Mouse (Mus musculus) lung, adult 18-20 months (tissue): ENCODE results near the gene Acpp.

Experiments used
- DNase-seq, 2 experiments: peaks; one replicate each; pipeline ENCODE4 v3.0.0; 2022; ENCODE audit warnings: mixed read lengths in 2 of 2

The Acpp gene

DNA sequence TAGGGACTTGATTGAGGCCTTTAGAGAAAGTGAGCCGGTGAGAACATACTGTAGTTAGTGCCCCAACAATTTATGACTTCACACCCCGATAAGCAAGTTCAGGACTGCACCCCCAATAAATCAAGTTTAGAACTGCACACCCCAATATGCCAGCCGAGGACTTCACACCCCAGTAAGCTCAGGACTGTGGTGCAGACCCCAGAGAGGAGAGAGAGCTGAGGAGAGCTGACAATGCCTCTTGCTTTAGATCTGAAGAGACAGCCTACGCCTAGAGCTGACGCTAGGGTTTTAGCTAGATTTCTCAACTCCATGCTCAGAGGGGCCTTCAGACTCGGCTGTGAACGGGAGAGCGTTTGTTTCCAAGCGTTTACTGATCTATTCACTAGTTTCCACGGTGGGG is 32.7 kb downstream of the Acpp start:
- DNase-seq = no peak

DNA sequence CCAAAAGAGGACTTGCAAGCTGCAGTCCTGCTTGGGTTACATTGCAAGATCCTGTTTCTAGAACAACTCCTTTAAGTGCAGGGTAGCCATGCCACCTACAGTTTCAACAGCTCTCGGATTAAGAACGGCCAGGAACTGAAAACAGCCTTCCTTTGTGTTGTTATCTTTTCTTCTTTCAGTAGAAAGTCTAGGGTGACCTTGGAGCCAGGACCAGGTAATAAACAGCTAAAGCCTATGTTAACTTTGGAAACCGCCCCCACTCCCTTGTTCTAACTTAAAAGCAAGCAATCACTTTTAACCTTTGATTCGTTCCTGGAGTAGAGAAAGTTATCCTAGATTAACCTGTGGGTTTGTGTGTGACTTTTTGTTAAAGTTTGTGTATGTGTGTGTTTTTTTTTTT is 33.2 kb downstream of the Acpp start:
- no peak for DNase-seq

DNA sequence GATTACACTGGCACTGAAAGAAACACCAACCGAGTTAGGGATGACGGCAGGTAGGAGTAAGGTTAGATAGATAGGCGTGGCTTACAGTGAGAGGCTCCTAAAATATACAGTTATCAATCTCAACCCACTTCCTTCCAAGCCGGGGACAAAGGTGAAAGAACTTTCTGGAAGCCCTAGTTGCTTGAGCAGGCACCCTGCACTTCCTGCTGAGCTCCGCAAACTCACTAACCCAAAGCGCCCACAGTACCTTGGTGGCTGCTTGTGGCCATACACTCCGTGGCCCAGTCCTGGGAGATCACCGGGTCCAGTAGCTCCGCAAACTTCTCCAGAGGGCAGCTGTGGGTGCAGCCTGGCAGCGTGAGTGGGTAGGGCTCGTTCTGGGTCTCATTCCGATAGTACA is 37.0 kb downstream of the Acpp start:
- DNase-seq = no peak

DNA sequence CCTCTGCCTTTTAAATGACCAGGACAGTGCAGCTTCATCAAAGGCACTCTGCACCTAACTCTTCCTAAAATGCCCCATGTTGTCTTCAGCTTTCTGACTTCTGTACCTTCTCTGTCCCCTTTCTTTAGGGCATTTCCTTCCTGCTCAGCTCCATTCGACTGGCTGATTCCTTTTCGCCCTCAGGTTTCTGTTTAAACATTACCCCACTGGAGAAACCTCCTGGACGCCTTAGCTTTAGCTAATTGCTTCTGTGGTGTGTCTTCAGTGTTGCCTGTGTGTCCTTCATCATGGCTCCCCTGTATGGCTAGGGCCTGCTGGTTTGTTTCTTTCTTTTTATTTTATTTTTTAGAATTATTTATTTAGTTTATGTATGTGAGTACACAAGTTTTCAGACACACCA is 40.5 kb downstream of the Acpp start:
- DNase-seq = no peak

DNA sequence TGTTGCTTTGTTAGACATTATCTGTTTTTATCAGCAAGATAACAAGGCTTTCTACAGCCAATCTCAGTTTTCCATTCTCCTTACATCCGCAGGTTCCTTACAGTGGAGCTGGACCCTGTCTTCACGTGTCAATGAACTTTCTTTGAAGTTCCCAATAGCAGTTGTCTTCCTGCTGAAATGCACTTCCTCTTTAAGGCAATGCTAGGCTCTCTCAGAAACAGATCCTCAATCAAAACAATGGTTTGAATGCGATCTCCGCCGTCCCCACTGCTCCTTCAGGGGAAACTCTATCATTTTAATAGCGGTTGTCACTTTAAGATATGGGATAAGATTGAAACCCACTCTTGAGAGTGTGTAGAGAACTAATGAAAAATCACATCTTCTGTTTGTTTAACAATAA is 52.6 kb downstream of the Acpp start:
- DNase-seq = no peak

DNA sequence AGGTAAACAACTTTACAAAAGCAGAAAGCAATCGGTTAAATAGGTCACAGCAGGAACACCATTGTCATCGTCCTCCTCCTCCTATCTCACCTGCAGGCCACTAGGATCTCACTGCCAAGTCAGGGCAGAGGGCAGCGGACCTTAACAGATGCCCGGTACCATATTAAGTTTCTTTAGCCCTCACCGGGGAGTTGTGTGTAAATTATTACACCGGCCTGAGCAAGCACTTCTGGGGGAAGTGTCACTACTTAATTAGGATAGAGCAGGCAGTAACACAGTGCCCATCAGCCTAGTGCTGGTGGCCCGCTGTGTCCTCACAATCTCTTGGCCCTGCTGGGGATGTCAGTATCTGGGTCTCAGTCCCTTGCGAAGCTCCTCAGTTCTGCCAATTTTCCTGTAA is 55.0 kb downstream of the Acpp start:
- no peak for DNase-seq

DNA sequence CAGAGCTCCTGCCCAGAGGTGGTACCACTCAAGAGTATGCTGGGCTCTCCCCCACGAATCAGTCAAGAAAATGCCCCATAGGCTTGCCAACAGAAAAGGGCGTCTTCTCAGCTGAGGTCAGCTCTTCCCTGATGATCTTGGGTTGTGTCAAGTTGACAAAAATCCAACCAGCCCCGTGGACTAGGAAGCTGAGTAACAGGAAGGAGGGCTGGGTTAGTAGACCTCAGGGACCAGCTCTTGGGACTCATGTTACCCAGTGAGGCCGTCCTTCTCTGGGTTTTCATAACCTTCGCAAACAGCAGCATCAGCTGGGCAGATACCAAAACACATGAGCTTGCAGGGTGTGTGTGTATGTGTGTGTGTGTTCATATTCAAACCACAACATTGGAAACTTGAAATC is 55.8 kb downstream of the Acpp start:
- DNase-seq = no peak

DNA sequence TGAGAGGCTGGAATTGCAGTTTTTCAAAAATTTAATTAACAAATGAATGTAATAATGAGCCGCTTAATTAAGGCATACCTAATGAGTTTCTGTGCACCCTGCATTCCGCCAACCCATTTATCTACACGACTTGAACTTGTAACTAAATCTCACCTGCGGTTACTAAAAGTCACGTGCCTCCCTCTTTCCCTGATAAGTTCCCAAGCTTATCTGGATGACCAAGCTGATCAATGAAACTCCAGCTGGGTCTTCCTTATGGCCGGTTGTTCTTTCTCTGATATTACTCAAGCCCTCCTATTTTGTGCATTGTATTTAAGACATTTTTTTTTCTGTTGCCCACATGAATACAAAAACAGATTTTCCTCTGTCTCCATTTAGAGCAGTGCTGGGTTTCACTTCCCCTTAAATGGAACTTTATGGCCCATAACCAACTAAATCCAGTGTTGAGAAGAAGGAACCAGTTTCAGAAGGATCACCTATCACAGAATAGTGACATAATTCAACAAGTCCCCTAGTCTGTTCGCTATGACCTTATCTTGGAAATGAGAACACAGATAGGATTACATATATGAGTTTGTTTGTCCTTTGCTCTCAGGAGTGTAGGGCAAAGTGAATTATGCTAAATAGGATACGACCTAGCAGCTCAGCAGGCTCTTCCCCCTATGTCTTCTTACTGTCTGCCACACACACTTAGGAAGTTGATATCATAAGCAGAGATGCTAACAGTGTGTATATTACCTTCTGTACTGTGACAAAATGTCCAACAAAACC is 56.6 kb downstream of the Acpp start:
- no peak for DNase-seq

DNA sequence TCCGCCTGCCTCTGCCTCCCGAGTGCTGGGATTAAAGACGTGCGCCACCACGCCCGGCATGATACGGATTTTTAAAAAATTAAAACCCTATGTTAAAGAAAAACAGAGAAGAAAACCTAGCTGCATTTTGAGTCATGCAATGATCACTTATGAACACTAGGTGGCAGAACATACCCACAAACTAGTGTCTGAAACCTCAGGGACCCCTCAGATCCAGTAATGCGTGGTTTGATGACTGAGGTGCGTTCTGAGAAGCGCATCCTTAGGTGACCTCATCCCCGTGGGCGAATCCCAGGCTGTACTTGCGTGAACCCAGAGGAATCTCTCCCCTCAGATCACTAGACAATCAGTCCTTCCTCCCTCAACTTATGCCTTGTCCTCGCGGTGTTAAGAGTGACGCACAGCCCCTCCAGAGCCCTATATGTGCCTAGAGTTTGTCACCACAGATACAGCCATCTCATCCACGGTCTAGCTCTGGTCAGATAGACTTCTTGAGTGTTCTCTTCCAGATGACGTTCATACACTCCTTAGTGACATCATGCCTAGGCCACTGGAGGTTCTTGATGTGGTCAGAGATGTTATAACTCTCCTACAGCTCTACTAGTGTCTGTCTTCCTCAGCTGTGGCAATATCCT is 59.9 kb downstream of the Acpp start:
- no peak for DNase-seq

DNA sequence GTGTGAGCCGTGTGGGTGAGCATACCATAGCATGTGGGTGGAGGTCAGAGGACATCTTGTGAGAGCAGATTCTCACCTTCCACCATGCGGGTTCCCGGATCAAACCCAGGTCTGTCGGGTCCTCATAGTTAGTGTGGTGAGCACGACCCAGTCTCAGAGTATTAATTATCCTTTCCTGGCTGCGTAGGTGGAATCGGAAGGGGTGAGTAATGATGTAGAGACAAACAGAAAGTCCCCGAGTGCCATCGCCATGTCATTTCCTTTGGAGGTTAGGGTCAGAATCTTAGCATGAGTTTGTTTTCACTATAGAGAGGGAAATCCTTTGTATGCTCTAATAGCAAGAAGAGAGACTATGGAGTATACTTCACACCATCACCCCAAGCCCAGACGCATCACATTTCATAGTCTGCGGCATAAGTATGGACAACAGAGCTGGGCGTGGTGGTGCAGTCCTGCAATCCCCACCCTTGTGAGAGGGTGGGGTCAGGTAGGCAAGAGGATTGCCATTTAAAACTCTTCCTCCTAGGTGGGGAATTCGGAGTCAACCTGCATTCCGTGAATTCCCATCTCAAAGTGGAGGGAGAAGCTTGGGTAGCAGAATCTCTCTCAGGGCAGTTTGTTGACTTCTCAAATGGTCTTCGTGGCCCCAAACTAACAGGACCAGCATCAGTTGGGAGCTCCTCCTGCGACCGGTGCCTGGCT is 62.3 kb downstream of the Acpp start:
- DNase-seq = no peak

DNA sequence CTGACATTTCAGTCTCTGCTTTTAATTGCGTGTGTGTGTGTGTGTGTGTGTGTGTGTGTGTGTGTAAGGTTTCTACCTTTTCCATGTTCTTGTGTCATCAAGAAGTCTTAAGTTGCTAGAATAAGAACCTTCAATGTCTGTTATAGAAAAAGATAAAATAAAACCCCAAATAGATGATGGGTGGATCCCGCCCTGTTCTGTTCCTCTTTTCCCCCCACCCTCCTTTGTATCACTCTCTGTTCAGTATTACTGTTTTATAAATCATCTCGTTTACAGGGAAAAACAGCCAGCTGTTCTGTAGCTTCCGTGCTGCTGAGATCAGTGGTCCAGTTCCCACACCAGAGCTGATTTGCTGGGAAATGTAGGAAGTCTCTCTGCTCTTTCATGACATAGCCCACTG is 65.5 kb downstream of the Acpp start:
- no peak for DNase-seq

DNA sequence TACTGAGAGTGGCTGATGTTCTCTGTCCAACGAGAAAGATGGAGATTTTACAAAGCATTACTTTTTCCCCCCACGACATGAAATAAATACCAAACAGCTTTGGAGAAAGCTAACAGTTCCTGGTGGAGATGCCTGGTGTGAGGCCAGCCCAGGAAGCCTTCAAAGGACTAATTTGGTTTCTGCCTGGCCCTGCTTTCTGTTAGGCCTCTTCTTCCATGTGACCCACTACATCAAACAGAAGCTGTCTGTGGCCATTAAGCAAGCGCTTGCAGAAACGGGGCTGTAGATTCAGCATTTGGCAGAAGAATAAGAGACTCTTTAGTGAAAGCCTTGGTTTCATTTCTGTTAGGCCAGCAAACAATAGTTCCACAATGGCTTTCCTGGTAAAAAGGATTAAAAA is 65.9 kb downstream of the Acpp start:
- DNase-seq = no peak

DNA sequence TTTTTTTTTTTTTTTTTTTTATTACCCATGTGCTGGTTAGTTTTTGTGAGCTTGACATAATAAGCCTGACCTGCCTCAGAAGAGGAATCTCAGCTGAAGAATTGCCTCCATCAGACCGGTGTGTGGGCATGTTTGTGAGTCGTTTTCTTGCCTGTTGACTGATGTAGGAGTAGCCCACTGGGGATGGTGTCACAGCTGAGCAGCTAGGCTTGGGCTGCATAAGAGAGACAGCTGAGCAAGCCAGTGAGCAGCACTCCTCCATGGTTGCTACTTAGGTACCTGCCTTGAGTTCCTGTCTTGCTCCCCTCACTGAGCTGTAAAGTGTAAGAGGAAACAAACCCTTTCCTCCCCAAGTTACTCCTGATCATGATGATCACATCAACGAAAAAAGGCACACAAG is 67.6 kb downstream of the Acpp start:
- DNase-seq = no peak

DNA sequence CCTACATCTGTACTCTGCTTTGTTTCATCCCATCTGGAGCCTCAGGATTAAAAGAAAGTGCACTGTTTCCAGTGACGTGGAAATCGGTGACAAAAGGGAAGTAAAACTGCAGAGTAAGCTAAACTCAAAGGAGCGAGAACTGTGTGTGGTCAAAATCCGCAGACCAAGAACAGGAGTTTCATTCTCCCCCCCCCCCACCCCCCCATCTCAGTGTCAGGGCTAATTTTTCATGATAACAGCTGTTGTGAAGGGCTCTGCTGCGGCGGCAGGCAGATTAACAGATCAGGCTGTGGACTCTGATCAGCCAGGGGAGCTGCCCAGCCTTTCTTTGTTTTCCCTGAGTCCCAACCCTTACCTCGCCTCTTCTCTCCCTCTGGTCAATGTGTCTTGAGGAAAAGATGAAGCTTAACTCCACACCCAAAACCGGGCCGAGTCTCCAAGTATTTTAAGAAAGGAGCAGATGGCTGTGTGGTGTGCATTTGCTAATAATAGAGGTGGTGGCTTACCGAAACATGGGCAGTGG is 68.1 kb downstream of the Acpp start:
- no peak for DNase-seq

DNA sequence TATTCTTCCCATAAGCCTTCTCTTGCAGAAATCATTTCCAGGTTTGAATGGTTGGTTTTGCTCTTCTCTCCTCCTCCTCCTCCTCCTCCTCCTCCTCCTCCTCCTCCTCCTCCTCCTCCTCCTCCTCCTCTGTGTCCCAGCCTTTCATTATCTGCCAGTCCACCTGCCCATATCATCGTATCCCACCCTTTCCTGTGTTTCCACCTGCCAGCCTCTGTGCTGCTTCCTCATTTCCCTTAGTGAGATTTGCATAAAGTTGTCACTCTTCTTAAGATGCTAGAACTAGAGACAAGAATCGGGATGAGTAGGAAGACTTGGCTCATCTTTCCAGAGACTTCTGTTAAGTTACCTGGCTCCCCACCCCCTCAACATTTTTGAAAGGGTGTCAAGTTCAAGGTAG is 73.0 kb downstream of the Acpp start:
- DNase-seq = no peak

DNA sequence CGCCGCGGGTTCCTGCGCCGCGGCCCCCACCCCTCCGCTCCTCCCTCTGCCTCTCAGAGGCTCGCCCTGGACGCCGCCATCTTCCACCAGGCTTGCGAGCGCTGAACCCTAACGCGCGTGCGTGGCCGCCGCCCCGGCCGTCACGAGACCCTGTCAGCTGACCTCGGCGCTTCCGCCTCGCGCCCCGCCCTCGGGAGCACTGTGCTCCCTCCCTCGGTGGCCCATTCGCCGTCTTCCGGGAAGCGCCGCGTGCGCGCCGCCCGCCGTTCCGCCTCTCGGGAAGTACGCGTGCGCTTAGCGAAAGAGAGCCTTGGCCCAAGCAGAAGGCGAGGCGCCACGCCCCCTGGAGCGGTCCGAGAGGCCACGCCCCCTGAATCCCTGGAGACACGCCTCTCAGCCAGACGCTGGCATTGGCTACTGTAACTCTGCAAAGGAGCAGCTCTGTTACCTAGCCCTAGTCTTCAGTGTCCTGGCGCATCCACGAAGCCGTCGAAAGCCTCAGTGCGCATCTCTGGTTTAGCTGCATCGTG is 74.7 kb downstream of the Acpp start, which contains the start of gene Dnajc13:
TSS of gene Dnajc13 (minus strand) at position 108 of the 530 bp plus-strand sequence.
- peak; percentile 99 for DNase-seq

DNA sequence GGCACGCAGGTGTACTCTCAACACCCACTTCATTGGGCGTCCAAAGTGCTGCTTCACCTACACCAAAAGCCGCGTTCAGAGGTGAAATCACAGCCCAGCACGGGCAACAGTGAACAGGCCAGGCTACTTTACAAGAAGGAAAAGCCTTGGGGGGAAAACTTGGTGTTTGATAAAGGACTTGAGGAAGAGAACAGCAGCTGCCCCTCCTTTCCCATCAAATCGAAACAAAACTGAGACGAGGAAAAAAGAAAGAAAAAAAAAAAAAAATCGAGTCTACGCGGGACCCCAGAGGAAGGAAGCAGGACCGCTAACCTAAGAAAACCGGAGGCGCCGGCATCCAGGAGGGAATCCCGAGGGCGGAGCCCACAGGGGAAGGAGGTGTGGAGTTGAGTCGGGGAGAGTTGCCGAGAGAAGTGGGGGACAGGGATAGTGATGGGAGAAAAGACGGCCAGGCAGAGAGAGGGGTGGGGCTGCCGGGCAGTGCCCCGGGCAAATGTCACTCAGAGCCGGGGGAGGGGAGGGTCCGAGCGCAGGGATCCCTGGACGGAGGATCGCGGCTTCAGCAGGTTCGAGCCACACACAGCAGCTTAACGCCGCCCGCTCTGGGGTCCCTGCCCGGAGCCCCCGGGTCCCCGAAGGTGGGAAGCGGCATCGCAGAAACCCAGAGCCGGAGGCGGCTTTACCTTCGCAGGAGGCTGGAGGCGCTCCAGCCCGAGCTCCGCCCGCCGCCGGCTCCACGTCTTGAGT is 75.4 kb downstream of the Acpp start:
- peak; percentile 41 to 48 for DNase-seq

DNA sequence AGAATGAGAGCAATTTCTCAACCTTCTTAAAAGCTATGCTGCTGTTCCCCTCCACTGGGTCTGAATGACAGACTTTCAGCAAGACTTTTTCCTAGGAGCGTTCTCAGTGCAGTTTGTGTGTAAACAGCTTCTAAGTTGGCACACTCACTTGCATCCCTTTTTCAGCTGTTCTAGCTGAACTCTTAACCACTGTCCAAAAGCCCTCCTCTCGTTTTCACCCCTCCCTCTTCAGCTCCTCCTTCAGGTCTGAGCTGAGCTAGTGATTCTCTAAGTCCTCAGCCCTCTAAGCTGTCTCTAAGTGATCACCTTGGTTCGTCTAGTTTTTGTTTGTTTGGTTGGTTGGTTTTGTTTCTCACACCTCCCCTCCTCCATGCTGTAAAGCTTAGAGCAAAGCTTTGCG is 77.2 kb downstream of the Acpp start:
- no peak for DNase-seq

DNA sequence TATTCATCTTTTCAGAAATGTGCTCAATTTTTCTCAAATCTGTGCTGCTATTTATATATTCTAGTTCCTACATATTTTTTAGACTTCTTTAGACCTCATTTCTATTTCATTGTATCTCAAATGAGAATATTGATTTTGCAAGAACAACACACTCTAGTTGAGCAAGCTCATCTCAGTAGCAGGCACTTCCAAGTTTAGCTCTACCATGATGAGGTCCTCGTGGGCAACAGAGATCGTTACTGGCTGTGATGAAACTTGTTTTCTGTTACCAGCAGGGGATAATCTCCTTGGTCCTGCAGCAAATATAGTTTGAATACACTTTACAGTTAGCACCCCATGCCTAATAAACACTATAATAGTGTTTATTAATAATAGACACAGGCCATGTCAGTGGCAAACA is 81.5 kb downstream of the Acpp start:
- DNase-seq = no peak

DNA sequence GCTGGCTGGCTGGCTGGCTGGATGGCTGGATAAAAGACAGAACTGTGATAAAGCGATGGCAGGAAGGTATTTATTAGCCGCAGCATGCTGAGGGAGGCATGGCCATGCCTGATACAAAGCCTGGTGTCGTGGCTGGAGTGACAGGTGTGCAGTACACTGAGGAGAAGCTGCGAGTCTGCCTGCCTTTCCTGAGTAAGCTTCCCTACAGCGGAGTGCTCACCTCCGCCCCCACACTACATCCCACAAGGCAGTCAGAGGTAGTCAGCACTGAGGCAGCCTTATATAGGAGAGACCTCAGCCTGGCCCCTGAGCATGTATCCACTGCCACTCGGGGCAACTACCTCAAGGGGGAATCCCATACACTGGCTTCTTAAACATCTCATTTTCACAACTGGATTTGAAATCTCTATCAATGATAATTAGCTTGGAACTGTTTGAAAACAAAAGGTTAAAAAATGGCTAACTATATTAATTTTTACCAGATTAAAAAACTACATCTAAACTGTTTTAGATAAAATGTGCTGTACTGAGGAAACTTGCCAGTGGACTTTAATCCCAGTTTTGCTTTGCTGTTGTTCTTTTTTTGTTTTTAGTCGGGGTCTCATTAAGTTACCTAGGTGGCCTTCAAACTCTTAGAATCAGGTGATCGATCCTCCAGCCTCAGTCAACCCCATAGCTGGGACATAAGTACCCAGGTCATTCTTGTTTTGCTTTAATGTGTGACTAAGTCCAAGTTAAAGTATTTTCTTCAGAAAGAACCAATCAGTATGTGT is 83.0 kb downstream of the Acpp start:
- no peak for DNase-seq

DNA sequence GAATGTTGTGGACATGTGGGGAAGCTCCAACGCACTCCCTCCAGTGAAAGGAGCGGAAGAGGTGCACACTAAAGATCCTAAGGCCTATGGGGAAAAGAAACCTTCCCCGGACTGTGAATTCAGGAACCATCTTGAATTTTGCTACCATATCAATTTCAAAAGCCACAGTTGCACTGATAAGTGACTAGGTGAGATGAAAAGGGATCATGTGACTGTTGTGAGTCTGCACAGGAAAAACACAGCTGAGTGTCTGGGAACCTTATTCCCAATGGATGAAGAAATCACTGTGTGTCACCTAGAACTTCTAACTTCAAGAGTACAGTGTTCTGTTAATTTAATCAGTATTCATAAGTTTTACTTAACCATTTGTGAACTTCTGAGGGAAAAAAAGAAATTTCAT is 84.9 kb downstream of the Acpp start:
- no peak for DNase-seq

DNA sequence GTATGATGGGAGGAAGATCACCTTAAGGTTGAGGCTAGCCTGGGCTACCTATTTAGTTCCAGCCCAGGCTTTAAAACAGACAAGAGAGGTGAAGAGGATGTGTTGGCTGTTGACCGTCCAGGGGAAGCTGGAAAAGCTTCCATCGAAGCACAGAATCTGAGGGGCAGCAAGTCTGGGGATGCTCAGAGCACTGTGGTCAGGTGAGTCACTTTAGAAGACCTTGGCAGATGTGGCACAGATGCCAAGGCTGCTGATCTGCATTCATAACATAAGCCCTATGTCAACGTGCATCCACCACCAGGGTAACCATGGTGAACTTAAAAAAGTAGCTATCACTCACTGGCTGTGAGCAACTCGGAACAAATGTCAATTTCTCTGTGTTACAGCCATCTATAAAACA is 85.9 kb downstream of the Acpp start:
- no peak for DNase-seq
